Mouse (Mus musculus): ENCODE measurements around the gene Cadm3. TPM values are rescaled to one million over a fixed set of nuclear protein-coding genes. Genes with fewer than 3 reads are reported as not detected.

Gene Cadm3
- polyA plus RNA-seq, 1 experiment from 2014 or later, result 1.4 TPM

GRCm38 (mm10) chr1:173363436-173363835, 4.1 kb downstream of the Cadm3 start:
- no peak overlapping the region for H3K4me2 ChIP-seq (replicated peaks; ENCODE audit: low read depth)
- ATAC-seq (ENCODE audit: low FRiP score, low TSS enrichment), result no peak
- H3K9me3 ChIP-seq (ENCODE audit: control insufficient read depth, low read length), result no peaks in the 10 kb centered on the region
- H3K36me3 ChIP-seq (ENCODE audit: control insufficient read depth, insufficient read depth, low read length), result no peaks in the 10 kb centered on the region
- no peak for DNase-seq (ENCODE audit: low spot score)
- no peak overlapping the region for H3K9ac ChIP-seq (ENCODE audit: low read length)
- no peak overlapping the region for H3K4me3 ChIP-seq (ENCODE audit: low read depth, low read length)
- 87% methylated on average over 2 of the region's 2 CpGs for WGBS
- no peaks in the 10 kb centered on the region for H3K4me1 ChIP-seq (replicated peaks; ENCODE audit: control insufficient read depth, insufficient read depth)
- H3K27ac ChIP-seq (replicated peaks), result no peak overlapping the region
- no peaks in the 10 kb centered on the region for H3K27me3 ChIP-seq (ENCODE audit: control insufficient read depth, insufficient read depth, low read length)
- TF ChIP-seq CTCF (IDR thresholded peaks at IDR 0.05; ENCODE audit: low read depth), result no peak
- TF ChIP-seq EP300 (optimal IDR thresholded peaks at IDR 0.05), result no peak

GRCm38 (mm10) chr1:173361651-173362050, 5.8 kb downstream of the Cadm3 start:
- ATAC-seq (ENCODE audit: low FRiP score, low TSS enrichment), result no peak
- no peak overlapping the region for H3K4me3 ChIP-seq (ENCODE audit: low read depth, low read length)
- peak; percentile 81 for DNase-seq (ENCODE audit: low spot score)
- no peaks in the 10 kb centered on the region for H3K4me1 ChIP-seq (replicated peaks; ENCODE audit: control insufficient read depth, insufficient read depth)
- 24% methylated on average over 6 of the region's 6 CpGs for WGBS
- H3K9ac ChIP-seq (ENCODE audit: low read length), result no peak overlapping the region
- no peak overlapping the region for H3K27ac ChIP-seq (replicated peaks)
- no peaks in the 10 kb centered on the region for H3K36me3 ChIP-seq (ENCODE audit: control insufficient read depth, insufficient read depth, low read length)
- TF ChIP-seq CTCF (IDR thresholded peaks at IDR 0.05; ENCODE audit: low read depth) (no peak), EP300 (optimal IDR thresholded peaks at IDR 0.05) (no peak)
- no peak overlapping the region for H3K4me2 ChIP-seq (replicated peaks; ENCODE audit: low read depth)
- no peaks in the 10 kb centered on the region for H3K27me3 ChIP-seq (ENCODE audit: control insufficient read depth, insufficient read depth, low read length)
- H3K9me3 ChIP-seq (ENCODE audit: control insufficient read depth, low read length), result no peaks in the 10 kb centered on the region

- H3K9me3 ChIP-seq (ENCODE audit: control insufficient read depth, low read length), result no peaks in the 10 kb centered on the region
- no peak overlapping the region for H3K4me3 ChIP-seq (ENCODE audit: low read depth, low read length)
- no peaks in the 10 kb centered on the region for H3K27me3 ChIP-seq (ENCODE audit: control insufficient read depth, insufficient read depth, low read length)
- H3K9ac ChIP-seq (ENCODE audit: low read length), result no peak overlapping the region
- no peak overlapping the region for H3K27ac ChIP-seq (replicated peaks)
- no peaks in the 10 kb centered on the region for H3K36me3 ChIP-seq (ENCODE audit: control insufficient read depth, insufficient read depth, low read length)
- 57% methylated on average over 4 of the region's 4 CpGs for WGBS
- no peak overlapping the region for H3K4me2 ChIP-seq (replicated peaks; ENCODE audit: low read depth)
- H3K4me1 ChIP-seq (replicated peaks; ENCODE audit: control insufficient read depth, insufficient read depth), result no peaks in the 10 kb centered on the region
- DNase-seq (ENCODE audit: low spot score) (no peak), ATAC-seq (ENCODE audit: low FRiP score, low TSS enrichment) (no peak)
- TF ChIP-seq CTCF (IDR thresholded peaks at IDR 0.05; ENCODE audit: low read depth) (no peak), EP300 (optimal IDR thresholded peaks at IDR 0.05) (no peak)
These were observed 7.8 kb downstream of the Cadm3 start for GRCm38 (mm10) chr1:173359590-173360290.

GRCm38 (mm10) chr1:173357799-173358198, 9.7 kb downstream of the Cadm3 start:
- Histone ChIP-seq H3K4me1 (replicated peaks; ENCODE audit: control insufficient read depth, insufficient read depth) (no peaks in the 10 kb centered on the region), H3K9me3 (ENCODE audit: control insufficient read depth, low read length) (no peaks in the 10 kb centered on the region), H3K27me3 (ENCODE audit: control insufficient read depth, insufficient read depth, low read length) (no peaks in the 10 kb centered on the region), H3K27ac (replicated peaks) (no peak overlapping the region), H3K9ac (ENCODE audit: low read length) (no peak overlapping the region), H3K4me2 (replicated peaks; ENCODE audit: low read depth) (no peak overlapping the region), H3K4me3 (ENCODE audit: low read depth, low read length) (no peak overlapping the region), H3K36me3 (ENCODE audit: control insufficient read depth, insufficient read depth, low read length) (no peaks in the 10 kb centered on the region)
- ATAC-seq (ENCODE audit: low FRiP score, low TSS enrichment) (no peak), DNase-seq (ENCODE audit: low spot score) (no peak)
- 40% methylated on average over 4 of the region's 4 CpGs for WGBS
- no peak for TF ChIP-seq EP300 (optimal IDR thresholded peaks at IDR 0.05)
- no peak for TF ChIP-seq CTCF (IDR thresholded peaks at IDR 0.05; ENCODE audit: low read depth)

GRCm38 (mm10) chr1:173356699-173357098, 10.8 kb downstream of the Cadm3 start:
- Histone ChIP-seq H3K9me3 (ENCODE audit: control insufficient read depth, low read length) (no peaks in the 10 kb centered on the region), H3K4me2 (replicated peaks; ENCODE audit: low read depth) (no peak overlapping the region), H3K27me3 (ENCODE audit: control insufficient read depth, insufficient read depth, low read length) (no peaks in the 10 kb centered on the region), H3K4me1 (replicated peaks; ENCODE audit: control insufficient read depth, insufficient read depth) (no peaks in the 10 kb centered on the region), H3K4me3 (ENCODE audit: low read depth, low read length) (no peak overlapping the region), H3K36me3 (ENCODE audit: control insufficient read depth, insufficient read depth, low read length) (no peaks in the 10 kb centered on the region), H3K27ac (replicated peaks) (no peak overlapping the region), H3K9ac (ENCODE audit: low read length) (no peak overlapping the region)
- ATAC-seq (ENCODE audit: low FRiP score, low TSS enrichment), result no peak
- TF ChIP-seq EP300 (optimal IDR thresholded peaks at IDR 0.05), result no peak
- TF ChIP-seq CTCF (IDR thresholded peaks at IDR 0.05; ENCODE audit: low read depth), result peak; percentile 47
- WGBS, result 89% methylated on average over 2 of the region's 2 CpGs
- DNase-seq (ENCODE audit: low spot score), result no peak

- ATAC-seq (ENCODE audit: low FRiP score, low TSS enrichment), result no peak
- Histone ChIP-seq H3K36me3 (ENCODE audit: control insufficient read depth, insufficient read depth, low read length) (no peaks in the 10 kb centered on the region), H3K4me3 (ENCODE audit: low read depth, low read length) (no peak overlapping the region), H3K9ac (ENCODE audit: low read length) (no peak overlapping the region), H3K9me3 (ENCODE audit: control insufficient read depth, low read length) (no peaks in the 10 kb centered on the region), H3K4me2 (replicated peaks; ENCODE audit: low read depth) (no peak overlapping the region), H3K27ac (replicated peaks) (no peak overlapping the region), H3K27me3 (ENCODE audit: control insufficient read depth, insufficient read depth, low read length) (no peaks in the 10 kb centered on the region), H3K4me1 (replicated peaks; ENCODE audit: control insufficient read depth, insufficient read depth) (no peaks in the 10 kb centered on the region)
- DNase-seq (ENCODE audit: low spot score), result no peak
- 64% methylated on average over 7 of the region's 7 CpGs for WGBS
- TF ChIP-seq CTCF (IDR thresholded peaks at IDR 0.05; ENCODE audit: low read depth) (no peak), EP300 (optimal IDR thresholded peaks at IDR 0.05) (no peak)
These were observed 12.2 kb downstream of the Cadm3 start for GRCm38 (mm10) chr1:173355107-173355846.

Measured in stomach, postnatal 0 days (tissue).